Mouse (Mus musculus) macrophage (primary cell): Measurements from ENCODE around the gene Bcor. TPM values are rescaled to one million over a fixed set of nuclear protein-coding genes. Genes with fewer than 3 reads are reported as not detected.

Experiments
- H3K27ac ChIP-seq: fragments of 350-480 bp; formaldehyde crosslinking; 2 replicates; pipeline ENCODE4 v1.9.0; 2021
- H3K36me3 ChIP-seq: fragments of 350-480 bp; formaldehyde crosslinking; 2 replicates; pipeline ENCODE4 v1.9.0; 2021; ENCODE audit errors: inconsistent target
- H3K4me3 ChIP-seq: fragments of 350-480 bp; formaldehyde crosslinking; 2 replicates; pipeline ENCODE4 v1.9.0; 2021; ENCODE audit errors: inconsistent target
- H3K79me2 ChIP-seq: fragments of 350-480 bp; formaldehyde crosslinking; 2 replicates; pipeline ENCODE4 v1.9.0; 2021; ENCODE audit errors: inconsistent target
- WGBS: methylation state at CpG from one replicate; pipeline ENCODE4 v1.1.7; 2026; ENCODE audit warnings: inconsistent platforms; ENCODE audit not compliant: missing documents; 5-methylcytosine and 5-hydroxymethylcytosine counted together
- polyA plus RNA-seq: library from polyadenylated mRNA; stranded (reverse); fragments of 250-400 nt; gene quantifications from 3 replicates; pipeline ENCODE4 v1.2.4, GENCODE M21; 2018; ENCODE audit warnings: inconsistent platforms

The Bcor gene
- polyA plus RNA-seq, 1 experiment from 2014 or later, result 13.3 TPM

GRCm38 (mm10) chrX:12155842-12156291 lies 4.3 kb downstream of the Bcor start:
- Histone ChIP-seq H3K79me2 (no peaks in the 10 kb centered on the region), H3K4me3 (no peak overlapping the region), H3K36me3 (no peaks in the 10 kb centered on the region), H3K27ac (no peak overlapping the region)
- 11% methylated on average over 30 of the region's 30 CpGs for WGBS

- no peaks in the 10 kb centered on the region for H3K36me3 ChIP-seq
- 29% methylated on average over 27 of the region's 30 CpGs for WGBS
- no peak overlapping the region for H3K4me3 ChIP-seq
- no peak overlapping the region for H3K27ac ChIP-seq
- no peaks in the 10 kb centered on the region for H3K79me2 ChIP-seq
These were observed 4.9 kb downstream of the Bcor start for GRCm38 (mm10) chrX:12155068-12155840.

- no peaks in the 10 kb centered on the region for H3K79me2 ChIP-seq
- H3K4me3 ChIP-seq, result no peak overlapping the region
- H3K36me3 ChIP-seq, result no peaks in the 10 kb centered on the region
- H3K27ac ChIP-seq, result no peak overlapping the region
- WGBS, result 34% methylated on average over 29 of the region's 31 CpGs
These were observed 6.7 kb downstream of the Bcor start for GRCm38 (mm10) chrX:12153141-12154095.

- no peaks in the 10 kb centered on the region for H3K79me2 ChIP-seq
- H3K27ac ChIP-seq, result no peak overlapping the region
- WGBS, result 51% methylated on average over 35 of the region's 42 CpGs
- H3K36me3 ChIP-seq, result no peaks in the 10 kb centered on the region
- no peak overlapping the region for H3K4me3 ChIP-seq
These were observed 7.9 kb downstream of the Bcor start for GRCm38 (mm10) chrX:12151996-12152904.

DNA sequence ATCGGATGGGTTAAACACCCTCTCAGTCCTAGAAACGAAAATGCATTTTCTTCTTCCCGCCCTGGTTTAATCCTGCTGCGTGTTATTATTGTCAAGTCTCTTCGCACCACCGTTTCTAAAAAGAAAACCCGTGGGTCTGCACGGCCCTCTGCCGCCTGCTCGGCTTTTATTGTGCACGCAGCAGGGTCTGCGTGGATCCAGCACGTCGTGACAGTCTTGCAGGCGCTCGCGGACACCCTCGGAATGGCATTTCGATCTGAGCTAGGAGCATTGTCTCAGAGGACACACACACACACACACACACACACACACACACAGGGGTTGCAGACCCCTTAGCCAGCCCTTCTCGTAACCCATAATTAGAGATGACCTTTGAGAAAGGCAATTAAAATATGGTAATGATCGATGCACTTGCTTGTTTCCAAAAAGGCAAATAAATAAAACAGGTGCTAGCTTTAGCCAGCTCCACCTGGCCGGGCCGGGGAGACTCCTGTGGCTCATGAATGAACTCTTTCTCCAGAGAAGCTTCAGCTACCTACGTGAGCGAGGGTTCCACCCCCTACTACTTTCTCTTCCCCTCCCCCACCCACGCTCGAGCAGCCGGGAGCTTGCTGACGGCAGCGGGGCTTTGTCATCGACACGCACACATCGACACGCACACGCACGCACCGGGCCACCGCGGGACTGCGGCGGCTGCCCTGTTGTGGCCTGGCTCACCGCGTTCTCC lies 8.7 kb downstream of the Bcor start:
- Histone ChIP-seq H3K4me3 (no peak overlapping the region), H3K79me2 (no peaks in the 10 kb centered on the region), H3K36me3 (no peaks in the 10 kb centered on the region), H3K27ac (no peak overlapping the region)
- WGBS, result 19% methylated on average over 38 of the region's 43 CpGs

GRCm38 (mm10) chrX:12150425-12150824 lies 9.7 kb downstream of the Bcor start:
- Histone ChIP-seq H3K27ac (no peak overlapping the region), H3K4me3 (no peak overlapping the region), H3K36me3 (no peaks in the 10 kb centered on the region), H3K79me2 (no peaks in the 10 kb centered on the region)
- WGBS, result 69% methylated on average over 5 of the region's 7 CpGs

- no peak overlapping the region for H3K27ac ChIP-seq
- H3K36me3 ChIP-seq, result no peaks in the 10 kb centered on the region
- H3K79me2 ChIP-seq, result no peaks in the 10 kb centered on the region
- no peak overlapping the region for H3K4me3 ChIP-seq
- WGBS, result 79% methylated on average over 2 of the region's 2 CpGs
These were observed 13.9 kb downstream of the Bcor start for GRCm38 (mm10) chrX:12146263-12146662.

- Histone ChIP-seq H3K4me3 (no peak overlapping the region), H3K79me2 (no peaks in the 10 kb centered on the region), H3K36me3 (no peaks in the 10 kb centered on the region), H3K27ac (no peak overlapping the region)
- WGBS, result 60% methylated on average over 5 of the region's 5 CpGs
These were observed 17.3 kb downstream of the Bcor start for GRCm38 (mm10) chrX:12142832-12143231.

DNA sequence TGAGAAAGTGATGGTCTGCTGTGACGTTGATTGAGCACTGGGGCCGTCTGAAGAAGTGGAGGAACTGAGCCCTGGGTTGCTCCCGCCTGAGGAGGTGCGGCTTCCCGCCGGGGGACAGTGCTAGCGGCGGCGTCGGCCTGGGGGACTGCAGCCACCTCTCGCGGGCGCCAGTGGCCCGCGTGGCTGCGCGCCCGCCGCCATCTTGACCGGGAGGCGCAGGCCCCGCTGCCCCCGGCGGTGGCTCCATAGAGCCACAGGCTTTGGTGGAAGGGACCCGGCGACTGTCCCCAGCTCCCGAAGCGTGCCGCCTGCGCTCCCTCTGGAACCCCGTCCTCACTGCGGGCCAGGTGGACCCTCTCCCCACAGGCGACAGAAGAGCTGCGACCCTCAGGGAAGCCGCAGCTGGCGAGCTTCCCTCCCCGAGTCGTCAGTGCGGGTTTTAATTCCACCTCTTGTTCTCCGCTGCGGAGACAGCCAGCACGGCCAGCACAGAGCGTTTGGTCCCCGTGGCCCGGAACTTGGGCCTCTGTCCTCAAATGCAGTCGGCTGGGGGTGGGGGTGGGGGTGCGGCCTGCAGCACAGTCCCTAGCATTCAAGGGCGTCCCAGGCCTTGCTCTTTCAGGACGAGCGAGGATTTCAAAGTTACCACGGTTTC lies 19.9 kb downstream of the Bcor start:
- Histone ChIP-seq H3K36me3 (no peaks in the 10 kb centered on the region), H3K27ac (no peak overlapping the region), H3K4me3 (no peak overlapping the region), H3K79me2 (no peaks in the 10 kb centered on the region)
- 15% methylated on average over 32 of the region's 51 CpGs for whole genome bisulfite sequencing

GRCm38 (mm10) chrX:12138266-12138665 lies 21.9 kb downstream of the Bcor start:
- H3K4me3 ChIP-seq, result no peak overlapping the region
- 76% methylated on average over 7 of the region's 7 CpGs for WGBS
- no peak overlapping the region for H3K27ac ChIP-seq
- no peaks in the 10 kb centered on the region for H3K36me3 ChIP-seq
- no peaks in the 10 kb centered on the region for H3K79me2 ChIP-seq

GRCm38 (mm10) chrX:12137121-12137521 lies 23.0 kb downstream of the Bcor start:
- H3K36me3 ChIP-seq, result no peaks in the 10 kb centered on the region
- H3K79me2 ChIP-seq, result no peaks in the 10 kb centered on the region
- H3K27ac ChIP-seq, result peak overlapping the region; percentile 70
- WGBS, result 16% methylated on average over 23 of the region's 25 CpGs
- peak overlapping the region; percentile 33 for H3K4me3 ChIP-seq

GRCm38 (mm10) chrX:12136261-12137101 lies 23.7 kb downstream of the Bcor start:
- H3K36me3 ChIP-seq, result no peaks in the 10 kb centered on the region
- peak overlapping the region; percentile 33 for H3K4me3 ChIP-seq
- H3K79me2 ChIP-seq, result no peaks in the 10 kb centered on the region
- 6% methylated on average over 29 of the region's 50 CpGs for WGBS
- H3K27ac ChIP-seq, result peak overlapping the region; percentile 70
